Mouse (Mus musculus): Measurements from ENCODE around the gene Grin3b. TPM values are rescaled to one million over a fixed set of nuclear protein-coding genes. Genes with fewer than 3 reads are reported as not detected.

Gene Grin3b
- polyA plus RNA-seq, 1 experiment from 2014 or later: 0.17 TPM

GRCm38 (mm10) chr10:79984871-79985270, 14.4 kb downstream of the Grin3b start:
- Histone ChIP-seq H3K36me3 (ENCODE audit: control insufficient read depth, insufficient read depth, low read length) (no peaks in the 10 kb centered on the region), H3K27me3 (ENCODE audit: control insufficient read depth, insufficient read depth, low read length) (no peaks in the 10 kb centered on the region), H3K4me2 (replicated peaks; ENCODE audit: low read depth) (peak overlapping the region; percentile 90), H3K4me3 (ENCODE audit: low read depth, low read length) (peak overlapping the region; percentile 65), H3K9me3 (ENCODE audit: control insufficient read depth, low read length) (no peaks in the 10 kb centered on the region), H3K4me1 (replicated peaks; ENCODE audit: control insufficient read depth, insufficient read depth) (peaks cover 8% of the 10 kb centered on the region), H3K9ac (ENCODE audit: low read length) (peak overlapping the region; percentile 92), H3K27ac (replicated peaks) (peak overlapping the region; percentile 98)
- peak; percentile 94 for DNase-seq (ENCODE audit: low spot score)
- peak; percentile 91 for ATAC-seq (ENCODE audit: low FRiP score, low TSS enrichment)
- TF ChIP-seq CTCF (IDR thresholded peaks at IDR 0.05; ENCODE audit: low read depth) (no peak), EP300 (optimal IDR thresholded peaks at IDR 0.05) (no peak)
- WGBS: under 1% methylated on average over 22 of the region's 22 CpGs

- no peaks in the 10 kb centered on the region for H3K36me3 ChIP-seq (ENCODE audit: control insufficient read depth, insufficient read depth, low read length)
- H3K9ac ChIP-seq (ENCODE audit: low read length): peak overlapping the region; percentile 62
- DNase-seq (ENCODE audit: low spot score): peak; percentile 74
- peaks cover 8% of the 10 kb centered on the region for H3K4me1 ChIP-seq (replicated peaks; ENCODE audit: control insufficient read depth, insufficient read depth)
- peak overlapping the region; percentile 65 for H3K4me3 ChIP-seq (ENCODE audit: low read depth, low read length)
- H3K27ac ChIP-seq (replicated peaks): peak overlapping the region; percentile 98
- peak overlapping the region; percentile 90 for H3K4me2 ChIP-seq (replicated peaks; ENCODE audit: low read depth)
- WGBS: 1% methylated on average over 35 of the region's 35 CpGs
- no peaks in the 10 kb centered on the region for H3K27me3 ChIP-seq (ENCODE audit: control insufficient read depth, insufficient read depth, low read length)
- TF ChIP-seq EP300 (optimal IDR thresholded peaks at IDR 0.05): peak; percentile 19
- TF ChIP-seq CTCF (IDR thresholded peaks at IDR 0.05; ENCODE audit: low read depth): no peak
- no peaks in the 10 kb centered on the region for H3K9me3 ChIP-seq (ENCODE audit: control insufficient read depth, low read length)
- ATAC-seq (ENCODE audit: low FRiP score, low TSS enrichment): no peak
Measured at GRCm38 (mm10) chr10:79985334-79986231, 15.1 kb downstream of the Grin3b start.

GRCm38 (mm10) chr10:79986232-79986878, 15.8 kb downstream of the Grin3b start:
- Histone ChIP-seq H3K27ac (replicated peaks) (peak overlapping the region; percentile 98), H3K27me3 (ENCODE audit: control insufficient read depth, insufficient read depth, low read length) (no peaks in the 10 kb centered on the region), H3K4me2 (replicated peaks; ENCODE audit: low read depth) (peak overlapping the region; percentile 90), H3K4me3 (ENCODE audit: low read depth, low read length) (no peak overlapping the region), H3K9me3 (ENCODE audit: control insufficient read depth, low read length) (no peaks in the 10 kb centered on the region), H3K9ac (ENCODE audit: low read length) (peak overlapping the region; percentile 48; the same call in 1 of the 2 replicates), H3K36me3 (ENCODE audit: control insufficient read depth, insufficient read depth, low read length) (no peaks in the 10 kb centered on the region), H3K4me1 (replicated peaks; ENCODE audit: control insufficient read depth, insufficient read depth) (peaks cover 8% of the 10 kb centered on the region)
- no peak for TF ChIP-seq CTCF (IDR thresholded peaks at IDR 0.05; ENCODE audit: low read depth)
- no peak for TF ChIP-seq EP300 (optimal IDR thresholded peaks at IDR 0.05)
- DNase-seq (ENCODE audit: low spot score): no peak
- ATAC-seq (ENCODE audit: low FRiP score, low TSS enrichment): no peak
- 6% methylated on average over 6 of the region's 6 CpGs for WGBS

GRCm38 (mm10) chr10:79986963-79987362, 16.4 kb downstream of the Grin3b start:
- no peak for TF ChIP-seq EP300 (optimal IDR thresholded peaks at IDR 0.05)
- TF ChIP-seq CTCF (IDR thresholded peaks at IDR 0.05; ENCODE audit: low read depth): peak; percentile 95
- H3K9ac ChIP-seq (ENCODE audit: low read length): peak overlapping the region; percentile 48; the same call in 1 of the 2 replicates
- H3K27ac ChIP-seq (replicated peaks): peak overlapping the region; percentile 98
- peaks cover 8% of the 10 kb centered on the region for H3K4me1 ChIP-seq (replicated peaks; ENCODE audit: control insufficient read depth, insufficient read depth)
- no peaks in the 10 kb centered on the region for H3K27me3 ChIP-seq (ENCODE audit: control insufficient read depth, insufficient read depth, low read length)
- WGBS: 4% methylated on average over 11 of the region's 11 CpGs
- DNase-seq (ENCODE audit: low spot score) (peak; percentile 90), ATAC-seq (ENCODE audit: low FRiP score, low TSS enrichment) (no peak; the same call in 1 of the 2 replicates)
- no peak overlapping the region for H3K4me3 ChIP-seq (ENCODE audit: low read depth, low read length)
- H3K4me2 ChIP-seq (replicated peaks; ENCODE audit: low read depth): peak overlapping the region; percentile 90
- no peaks in the 10 kb centered on the region for H3K36me3 ChIP-seq (ENCODE audit: control insufficient read depth, insufficient read depth, low read length)
- H3K9me3 ChIP-seq (ENCODE audit: control insufficient read depth, low read length): no peaks in the 10 kb centered on the region

- no peak for ATAC-seq (ENCODE audit: low FRiP score, low TSS enrichment)
- TF ChIP-seq EP300 (optimal IDR thresholded peaks at IDR 0.05): peak; percentile 30
- TF ChIP-seq CTCF (IDR thresholded peaks at IDR 0.05; ENCODE audit: low read depth): no peak
- Histone ChIP-seq H3K9me3 (ENCODE audit: control insufficient read depth, low read length) (no peaks in the 10 kb centered on the region), H3K4me1 (replicated peaks; ENCODE audit: control insufficient read depth, insufficient read depth) (peaks cover 8% of the 10 kb centered on the region), H3K9ac (ENCODE audit: low read length) (peak overlapping the region; percentile 90), H3K27me3 (ENCODE audit: control insufficient read depth, insufficient read depth, low read length) (no peaks in the 10 kb centered on the region), H3K4me3 (ENCODE audit: low read depth, low read length) (peak overlapping the region; percentile 75), H3K27ac (replicated peaks) (peak overlapping the region; percentile 98), H3K4me2 (replicated peaks; ENCODE audit: low read depth) (peak overlapping the region; percentile 90), H3K36me3 (ENCODE audit: control insufficient read depth, insufficient read depth, low read length) (peaks cover 3% of the 10 kb centered on the region; the same call in 1 of the 2 replicates)
- WGBS: 11% methylated on average over 27 of the region's 27 CpGs
- DNase-seq (ENCODE audit: low spot score): no peak
Measured at GRCm38 (mm10) chr10:79987771-79988505, 17.4 kb downstream of the Grin3b start.
